Mouse (Mus musculus): Measurements from ENCODE around the gene A930004D18Rik. TPM values are rescaled to one million over a fixed set of nuclear protein-coding genes. Genes with fewer than 3 reads are reported as not detected.

The A930004D18Rik gene
- polyA plus RNA-seq, 1 experiment from 2014 or later: 8.2 TPM

DNA sequence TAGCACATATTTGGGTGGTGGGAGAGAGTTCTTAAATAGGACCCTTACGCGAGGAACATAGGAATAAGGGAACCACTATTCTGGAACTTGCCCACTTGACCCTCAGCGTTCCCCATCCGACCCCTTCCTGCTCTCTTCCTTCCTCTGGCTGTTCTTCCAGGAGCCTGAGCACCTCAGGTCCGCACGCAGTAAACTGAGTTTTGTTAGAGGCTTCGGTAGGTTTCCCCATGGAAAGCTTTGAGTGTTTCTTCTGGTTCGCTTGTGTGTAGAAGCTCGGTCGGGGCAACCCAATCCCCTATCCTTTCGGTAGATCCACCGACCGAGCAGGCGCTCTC lies 11.8 kb downstream of the A930004D18Rik start:
- peak overlapping the region; percentile 60 for H3K27ac ChIP-seq (ENCODE audit: low read depth, low read length)

GRCm38 (mm10) chr2:18025116-18025515 lies 12.4 kb downstream of the A930004D18Rik start:
- no peaks in the 10 kb centered on the region for H3K36me3 ChIP-seq (ENCODE audit: control insufficient read depth, insufficient read depth, low read length)
- H3K4me3 ChIP-seq (ENCODE audit: low read depth, low read length): no peak overlapping the region
- peaks cover 13% of the 10 kb centered on the region; the same call in 1 of the 2 replicates for H3K4me1 ChIP-seq (ENCODE audit: control insufficient read depth, insufficient read depth, low read length)
- peak overlapping the region; percentile 98; the same call in 1 of the 2 replicates for H3K4me2 ChIP-seq (ENCODE audit: low read depth, low read length)
- WGBS: 34% methylated on average over 5 of the region's 5 CpGs
- H3K27ac ChIP-seq (ENCODE audit: low read depth, low read length): no peak overlapping the region
- no peak for ATAC-seq (ENCODE audit: low read depth)
- H3K27me3 ChIP-seq (ENCODE audit: control insufficient read depth, insufficient read depth, low read length): no peaks in the 10 kb centered on the region
- H3K9me3 ChIP-seq (ENCODE audit: control insufficient read depth, low read length): no peaks in the 10 kb centered on the region
- no peak overlapping the region for H3K9ac ChIP-seq (replicated peaks; ENCODE audit: low read depth, low read length)

More for the DNA sequence above, 11.8 kb downstream of the A930004D18Rik start:
- no peak for ATAC-seq (ENCODE audit: low read depth)
- Histone ChIP-seq H3K9me3 (ENCODE audit: control insufficient read depth, low read length) (no peaks in the 10 kb centered on the region), H3K4me1 (ENCODE audit: control insufficient read depth, insufficient read depth, low read length) (peaks cover 13% of the 10 kb centered on the region; the same call in 1 of the 2 replicates), H3K4me3 (ENCODE audit: low read depth, low read length) (peak overlapping the region; percentile 59), H3K36me3 (ENCODE audit: control insufficient read depth, insufficient read depth, low read length) (no peaks in the 10 kb centered on the region), H3K9ac (replicated peaks; ENCODE audit: low read depth, low read length) (peak overlapping the region; percentile 88; the same call in 1 of the 2 replicates), H3K4me2 (ENCODE audit: low read depth, low read length) (peak overlapping the region; percentile 98), H3K27me3 (ENCODE audit: control insufficient read depth, insufficient read depth, low read length) (no peaks in the 10 kb centered on the region)
- 3% methylated on average over 14 of the region's 14 CpGs for WGBS

GRCm38 (mm10) chr2:18022886-18023285 lies 14.7 kb downstream of the A930004D18Rik start:
- no peak overlapping the region for H3K4me3 ChIP-seq (ENCODE audit: low read depth, low read length)
- ATAC-seq (ENCODE audit: low read depth): no peak
- WGBS: 54% methylated on average over 1 of the region's 1 CpGs
- no peak overlapping the region for H3K27ac ChIP-seq (ENCODE audit: low read depth, low read length)
- no peaks in the 10 kb centered on the region for H3K27me3 ChIP-seq (ENCODE audit: control insufficient read depth, insufficient read depth, low read length)
- no peak overlapping the region for H3K4me2 ChIP-seq (ENCODE audit: low read depth, low read length)
- no peak overlapping the region for H3K9ac ChIP-seq (replicated peaks; ENCODE audit: low read depth, low read length)
- no peaks in the 10 kb centered on the region for H3K9me3 ChIP-seq (ENCODE audit: control insufficient read depth, low read length)
- H3K36me3 ChIP-seq (ENCODE audit: control insufficient read depth, insufficient read depth, low read length): no peaks in the 10 kb centered on the region
- peaks cover 13% of the 10 kb centered on the region; the same call in 1 of the 2 replicates for H3K4me1 ChIP-seq (ENCODE audit: control insufficient read depth, insufficient read depth, low read length)

- H3K9me3 ChIP-seq (ENCODE audit: control insufficient read depth, low read length): no peaks in the 10 kb centered on the region
- no peak overlapping the region for H3K9ac ChIP-seq (replicated peaks; ENCODE audit: low read depth, low read length)
- no peak for ATAC-seq (ENCODE audit: low read depth)
- no peak overlapping the region for H3K4me2 ChIP-seq (ENCODE audit: low read depth, low read length)
- H3K36me3 ChIP-seq (ENCODE audit: control insufficient read depth, insufficient read depth, low read length): no peaks in the 10 kb centered on the region
- no peak overlapping the region for H3K27ac ChIP-seq (ENCODE audit: low read depth, low read length)
- no peaks in the 10 kb centered on the region for H3K27me3 ChIP-seq (ENCODE audit: control insufficient read depth, insufficient read depth, low read length)
- 86% methylated on average over 1 of the region's 1 CpGs for WGBS
- no peaks in the 10 kb centered on the region for H3K4me1 ChIP-seq (ENCODE audit: control insufficient read depth, insufficient read depth, low read length)
- H3K4me3 ChIP-seq (ENCODE audit: low read depth, low read length): no peak overlapping the region
These were observed 18.4 kb downstream of the A930004D18Rik start for GRCm38 (mm10) chr2:18019122-18019521.

- Histone ChIP-seq H3K4me3 (ENCODE audit: low read depth, low read length) (no peak overlapping the region), H3K27ac (ENCODE audit: low read depth, low read length) (no peak overlapping the region), H3K27me3 (ENCODE audit: control insufficient read depth, insufficient read depth, low read length) (no peaks in the 10 kb centered on the region), H3K9ac (replicated peaks; ENCODE audit: low read depth, low read length) (no peak overlapping the region), H3K9me3 (ENCODE audit: control insufficient read depth, low read length) (no peaks in the 10 kb centered on the region), H3K4me1 (ENCODE audit: control insufficient read depth, insufficient read depth, low read length) (no peaks in the 10 kb centered on the region), H3K36me3 (ENCODE audit: control insufficient read depth, insufficient read depth, low read length) (no peaks in the 10 kb centered on the region), H3K4me2 (ENCODE audit: low read depth, low read length) (no peak overlapping the region)
- no peak for ATAC-seq (ENCODE audit: low read depth)
- 96% methylated on average over 6 of the region's 6 CpGs for WGBS
These were observed 20.2 kb downstream of the A930004D18Rik start for GRCm38 (mm10) chr2:18017321-18017720.

GRCm38 (mm10) chr2:18016639-18017038 lies 20.9 kb downstream of the A930004D18Rik start:
- H3K27me3 ChIP-seq (ENCODE audit: control insufficient read depth, insufficient read depth, low read length): no peaks in the 10 kb centered on the region
- no peak for ATAC-seq (ENCODE audit: low read depth)
- H3K36me3 ChIP-seq (ENCODE audit: control insufficient read depth, insufficient read depth, low read length): no peaks in the 10 kb centered on the region
- no peaks in the 10 kb centered on the region for H3K9me3 ChIP-seq (ENCODE audit: control insufficient read depth, low read length)
- WGBS: 90% methylated on average over 1 of the region's 1 CpGs
- H3K4me1 ChIP-seq (ENCODE audit: control insufficient read depth, insufficient read depth, low read length): no peaks in the 10 kb centered on the region
- no peak overlapping the region for H3K4me2 ChIP-seq (ENCODE audit: low read depth, low read length)
- no peak overlapping the region for H3K27ac ChIP-seq (ENCODE audit: low read depth, low read length)
- no peak overlapping the region for H3K4me3 ChIP-seq (ENCODE audit: low read depth, low read length)
- H3K9ac ChIP-seq (replicated peaks; ENCODE audit: low read depth, low read length): no peak overlapping the region

GRCm38 (mm10) chr2:18015581-18015980 lies 22.0 kb downstream of the A930004D18Rik start:
- no peak overlapping the region for H3K4me2 ChIP-seq (ENCODE audit: low read depth, low read length)
- no peaks in the 10 kb centered on the region for H3K9me3 ChIP-seq (ENCODE audit: control insufficient read depth, low read length)
- H3K4me3 ChIP-seq (ENCODE audit: low read depth, low read length): no peak overlapping the region
- WGBS: 63% methylated on average over 3 of the region's 3 CpGs
- no peaks in the 10 kb centered on the region for H3K36me3 ChIP-seq (ENCODE audit: control insufficient read depth, insufficient read depth, low read length)
- no peak overlapping the region for H3K27ac ChIP-seq (ENCODE audit: low read depth, low read length)
- no peak for ATAC-seq (ENCODE audit: low read depth)
- no peak overlapping the region for H3K9ac ChIP-seq (replicated peaks; ENCODE audit: low read depth, low read length)
- H3K27me3 ChIP-seq (ENCODE audit: control insufficient read depth, insufficient read depth, low read length): no peaks in the 10 kb centered on the region
- no peaks in the 10 kb centered on the region for H3K4me1 ChIP-seq (ENCODE audit: control insufficient read depth, insufficient read depth, low read length)

DNA sequence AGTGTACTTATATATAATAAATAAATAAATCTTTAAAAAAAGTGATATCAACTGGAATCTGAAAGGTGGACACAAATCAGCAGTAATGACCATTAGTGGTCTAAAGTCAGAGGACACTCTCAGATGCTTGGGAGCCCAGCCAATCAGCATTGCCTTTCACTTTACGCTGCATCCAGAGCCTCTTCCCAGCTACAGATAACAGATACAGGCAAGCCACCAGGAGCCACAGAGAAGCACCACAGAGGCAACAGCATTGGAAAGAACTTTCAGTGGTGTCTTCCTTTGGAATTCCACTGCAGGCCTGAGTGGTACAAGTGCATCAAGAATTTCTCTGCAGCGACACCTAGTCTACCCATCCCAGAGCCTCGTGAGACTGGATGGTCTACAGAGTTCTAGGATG lies 24.7 kb downstream of the A930004D18Rik start:
- no peaks in the 10 kb centered on the region for H3K27me3 ChIP-seq (ENCODE audit: control insufficient read depth, insufficient read depth, low read length)
- no peak overlapping the region for H3K9ac ChIP-seq (replicated peaks; ENCODE audit: low read depth, low read length)
- no peaks in the 10 kb centered on the region for H3K4me1 ChIP-seq (ENCODE audit: control insufficient read depth, insufficient read depth, low read length)
- H3K9me3 ChIP-seq (ENCODE audit: control insufficient read depth, low read length): no peaks in the 10 kb centered on the region
- H3K4me2 ChIP-seq (ENCODE audit: low read depth, low read length): no peak overlapping the region
- WGBS: 92% methylated on average over 3 of the region's 3 CpGs
- H3K4me3 ChIP-seq (ENCODE audit: low read depth, low read length): no peak overlapping the region
- H3K36me3 ChIP-seq (ENCODE audit: control insufficient read depth, insufficient read depth, low read length): no peaks in the 10 kb centered on the region
- no peak for ATAC-seq (ENCODE audit: low read depth)
- no peak overlapping the region for H3K27ac ChIP-seq (ENCODE audit: low read depth, low read length)

GRCm38 (mm10) chr2:18011226-18011625 lies 26.3 kb downstream of the A930004D18Rik start:
- Histone ChIP-seq H3K36me3 (ENCODE audit: control insufficient read depth, insufficient read depth, low read length) (no peaks in the 10 kb centered on the region), H3K4me1 (ENCODE audit: control insufficient read depth, insufficient read depth, low read length) (no peaks in the 10 kb centered on the region), H3K27me3 (ENCODE audit: control insufficient read depth, insufficient read depth, low read length) (no peaks in the 10 kb centered on the region), H3K4me3 (ENCODE audit: low read depth, low read length) (no peak overlapping the region), H3K4me2 (ENCODE audit: low read depth, low read length) (no peak overlapping the region), H3K9me3 (ENCODE audit: control insufficient read depth, low read length) (no peaks in the 10 kb centered on the region), H3K27ac (ENCODE audit: low read depth, low read length) (no peak overlapping the region), H3K9ac (replicated peaks; ENCODE audit: low read depth, low read length) (no peak overlapping the region)
- no peak for ATAC-seq (ENCODE audit: low read depth)
- 88% methylated on average over 6 of the region's 6 CpGs for WGBS
